Mouse (Mus musculus): ENCODE data around the gene Usp29.

GRCm38 (mm10) chr7:6823673-6824072, 93.3 kb downstream of the Usp29 start:
- TF ChIP-seq ZKSCAN1 (IDR thresholded peaks at IDR 0.05; ENCODE audit: borderline replicate concordance, low read depth, low read length) = no peak
- no peak for TF ChIP-seq MEF2A (IDR thresholded peaks at IDR 0.05; ENCODE audit: borderline replicate concordance, low read depth, low read length)
- TF ChIP-seq POLR2A (IDR thresholded peaks at IDR 0.05; ENCODE audit: low read depth, low read length) = no peak
- TF ChIP-seq UBTF (IDR thresholded peaks at IDR 0.05; ENCODE audit: low read depth, low read length) = no peak
- no peak for TF ChIP-seq CTCF (conservative IDR thresholded peaks at IDR 0.05 in 1 of 2, IDR thresholded peaks at IDR 0.05 in 1 of 2; ENCODE audit: low read depth in 2 of 2, low read length in 2 of 2)
- TF ChIP-seq CHD2 (IDR thresholded peaks at IDR 0.05; ENCODE audit: low read length) = no peak
- no peak for TF ChIP-seq USF1 (IDR thresholded peaks at IDR 0.05; ENCODE audit: low read depth, low read length)
- TF ChIP-seq EP300 (IDR thresholded peaks at IDR 0.05; ENCODE audit: low read length) = no peak

Data from CH12.LX (cell line).